Mouse (Mus musculus): Measurements from ENCODE around the gene Cyp2j12. TPM values are rescaled to one million over a fixed set of nuclear protein-coding genes. Genes with fewer than 3 reads are reported as not detected.
"Not testable (repeated sequence)": the region's sequence is repeated elsewhere in the genome, so short reads cannot be mapped to it uniquely, and the experiment has no call there.

The Cyp2j12 gene
- total RNA-seq (2021): 1 to 10 TPM; 4.3 to 4.8 TPM

GRCm38 (mm10) chr4:96140732-96141467, at the start of gene Cyp2j12:
Cyp2j12 (minus strand) TSS chr4:96141152.
- no peak for DNase-seq (ENCODE audit: extremely low spot score in 1 of 2, low spot score in 1 of 2)

- DNase-seq (ENCODE audit: extremely low spot score in 1 of 2, low spot score in 1 of 2): not testable (repeated sequence)
Observed at GRCm38 (mm10) chr4:96189321-96189720, 48.4 kb upstream of the Cyp2j12 start.

- DNase-seq (ENCODE audit: extremely low spot score in 1 of 2, low spot score in 1 of 2): not testable (repeated sequence)
Observed at GRCm38 (mm10) chr4:96188671-96189070, 47.7 kb upstream of the Cyp2j12 start.

- DNase-seq (ENCODE audit: extremely low spot score in 1 of 2, low spot score in 1 of 2): not testable (repeated sequence)
Observed at GRCm38 (mm10) chr4:96188146-96188545, 47.2 kb upstream of the Cyp2j12 start.

DNA sequence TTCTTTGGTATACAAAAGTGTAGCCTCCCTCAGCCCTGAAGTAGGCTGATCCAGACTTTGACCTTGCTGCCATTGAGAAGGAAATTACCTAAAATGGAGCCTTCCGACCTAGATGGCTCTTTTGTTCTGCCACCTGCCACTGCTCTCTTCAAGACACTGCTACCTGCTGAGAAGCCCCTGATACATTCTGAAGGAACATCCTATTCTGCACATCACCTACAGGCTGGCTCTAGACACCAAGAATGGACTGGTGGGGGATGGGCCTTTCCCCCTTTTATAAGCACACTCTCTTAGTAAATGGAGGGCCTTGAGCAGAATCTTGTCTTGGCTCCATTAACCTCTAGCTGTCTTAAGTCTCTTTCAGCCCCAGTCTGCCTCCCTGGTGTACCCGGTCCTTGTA, 43.8 kb upstream of the Cyp2j12 start:
- not testable (repeated sequence) for DNase-seq (ENCODE audit: extremely low spot score in 1 of 2, low spot score in 1 of 2)

GRCm38 (mm10) chr4:96162839-96163238, 21.9 kb upstream of the Cyp2j12 start:
- DNase-seq (ENCODE audit: extremely low spot score in 1 of 2, low spot score in 1 of 2): no peak

DNA sequence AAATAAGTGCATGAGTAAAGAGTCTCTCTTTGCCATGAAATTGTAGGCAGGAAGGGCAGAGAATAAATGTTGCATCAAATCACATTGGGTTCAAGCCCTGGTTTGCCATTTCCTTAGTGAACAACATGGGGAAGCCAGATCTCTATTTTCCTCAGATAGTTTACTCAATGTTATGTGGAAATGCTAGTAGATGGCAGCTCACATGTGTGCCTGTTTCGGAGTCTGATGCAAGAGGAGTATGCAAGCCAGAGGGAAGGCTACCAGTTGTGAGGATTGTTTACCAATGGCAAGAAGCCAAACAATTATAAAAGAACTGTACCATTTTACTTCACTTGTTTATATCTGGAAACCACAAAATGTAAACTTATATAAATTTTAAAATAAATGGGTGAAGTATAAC, 20.6 kb upstream of the Cyp2j12 start:
- no peak for DNase-seq (ENCODE audit: extremely low spot score in 1 of 2, low spot score in 1 of 2)

- DNase-seq (ENCODE audit: extremely low spot score in 1 of 2, low spot score in 1 of 2): no peak
Observed at GRCm38 (mm10) chr4:96139226-96139625, 1.7 kb downstream of the Cyp2j12 start.

- DNase-seq (ENCODE audit: extremely low spot score in 1 of 2, low spot score in 1 of 2): no peak
Observed at GRCm38 (mm10) chr4:96134246-96134645, 6.7 kb downstream of the Cyp2j12 start.

DNA sequence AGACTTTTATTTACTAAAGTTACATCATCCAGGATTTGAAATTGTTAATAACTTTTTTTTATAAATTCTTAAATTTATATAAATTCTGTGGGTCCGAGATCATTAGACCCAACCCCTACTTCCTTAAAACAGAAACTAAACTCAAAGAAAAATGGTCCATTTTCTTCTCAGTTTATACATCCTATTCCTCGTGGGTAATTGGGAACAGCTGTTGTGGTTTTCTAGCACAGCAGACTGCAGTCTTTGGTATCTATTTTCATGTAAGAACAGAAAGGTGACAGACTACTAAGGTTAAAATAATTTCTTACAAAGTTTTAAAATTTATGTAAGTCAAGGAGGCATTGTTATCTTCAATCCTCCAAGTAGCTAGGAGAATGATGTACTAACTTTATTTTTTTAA, 44.1 kb downstream of the Cyp2j12 start:
- no peak for DNase-seq (ENCODE audit: extremely low spot score in 1 of 2, low spot score in 1 of 2)

- DNase-seq (ENCODE audit: extremely low spot score in 1 of 2, low spot score in 1 of 2): no peak
Observed at GRCm38 (mm10) chr4:96091869-96092268, 49.1 kb downstream of the Cyp2j12 start.

DNA sequence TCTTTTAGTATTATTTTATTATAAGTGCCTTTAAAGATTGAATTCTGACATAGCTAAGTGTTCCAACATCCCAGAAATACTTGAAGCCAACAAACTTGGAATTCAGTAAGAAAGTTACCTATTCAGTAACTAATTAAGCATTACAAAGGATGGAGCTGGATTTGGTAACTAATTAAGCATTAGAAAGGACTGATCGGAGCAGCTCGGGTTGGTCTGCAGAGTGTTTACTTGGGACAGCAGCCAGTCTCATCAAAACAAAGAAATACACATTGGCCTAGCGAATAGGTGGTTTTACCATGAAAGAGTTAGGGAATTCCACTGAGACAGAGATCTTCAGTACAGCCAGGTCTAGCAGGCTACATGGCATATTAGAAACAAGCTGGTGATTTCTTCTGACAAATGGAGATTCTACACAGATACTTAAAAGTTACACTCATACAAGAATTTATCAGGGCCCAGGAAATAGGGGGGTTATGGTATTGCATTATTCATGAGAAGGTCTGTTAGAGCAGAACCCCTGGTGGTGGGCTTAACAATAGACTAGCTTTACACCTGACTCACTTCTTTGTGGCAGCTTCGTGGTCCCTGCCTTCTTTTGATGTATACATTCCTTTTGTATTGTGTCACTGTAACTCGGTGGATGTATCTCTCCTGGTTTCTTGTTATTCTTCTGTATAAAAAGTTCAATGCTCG, 51.5 kb downstream of the Cyp2j12 start:
- DNase-seq (ENCODE audit: extremely low spot score in 1 of 2, low spot score in 1 of 2): not testable (repeated sequence)

- no peak for DNase-seq (ENCODE audit: extremely low spot score in 1 of 2, low spot score in 1 of 2)
Observed at GRCm38 (mm10) chr4:96078308-96078707, 62.6 kb downstream of the Cyp2j12 start.

DNA sequence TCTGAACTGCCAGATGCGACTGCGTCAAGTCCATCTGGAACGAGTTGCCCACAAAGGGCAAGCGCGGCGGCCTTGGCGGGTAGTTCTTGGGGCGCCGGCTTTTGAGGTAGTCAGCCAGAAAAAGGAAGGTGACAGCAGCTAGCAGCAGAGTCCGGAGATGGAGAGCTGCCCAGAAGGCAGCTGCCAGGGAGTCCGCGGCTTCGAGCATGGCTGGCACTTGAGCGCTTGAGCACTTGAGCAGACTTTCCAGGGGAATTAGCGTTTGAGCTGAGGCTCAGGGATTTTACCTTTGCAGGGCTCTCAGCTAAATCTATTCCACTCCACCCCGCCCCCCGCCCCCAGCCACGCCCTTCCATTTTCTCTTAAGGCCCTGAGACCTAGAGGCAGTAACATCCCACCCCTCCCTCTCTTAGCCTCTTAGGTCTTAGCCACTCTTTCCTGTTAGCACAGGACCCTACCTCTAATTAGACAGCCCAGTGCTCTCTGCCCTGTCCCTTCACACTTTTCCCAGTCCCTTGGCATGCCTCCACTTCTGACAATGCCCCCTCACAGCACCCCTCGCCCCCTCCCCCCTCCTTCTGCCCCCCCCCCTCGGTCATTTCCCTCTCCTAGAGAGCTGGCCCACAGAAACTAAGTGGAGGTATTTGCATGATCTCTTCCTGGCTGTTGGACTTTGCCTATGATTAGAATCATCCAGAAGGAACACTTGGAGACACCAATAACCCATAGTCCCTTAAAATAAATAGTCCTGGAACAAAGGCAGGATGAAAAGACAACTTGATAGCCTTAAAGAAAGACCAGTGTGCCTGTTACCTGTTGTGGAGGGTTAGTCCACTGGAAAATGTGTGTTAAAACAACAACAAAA, 63.5 kb downstream of the Cyp2j12 start, which contains the start of gene Cyp2j13:
TSS of gene Cyp2j13 (minus strand) at position 286 of the 865 bp plus-strand sequence.
- peak; percentile 10 to 17 for DNase-seq (ENCODE audit: extremely low spot score in 1 of 2, low spot score in 1 of 2)

GRCm38 (mm10) chr4:96062045-96062444, 78.9 kb downstream of the Cyp2j12 start:
- DNase-seq (ENCODE audit: extremely low spot score in 1 of 2, low spot score in 1 of 2): no peak

DNA sequence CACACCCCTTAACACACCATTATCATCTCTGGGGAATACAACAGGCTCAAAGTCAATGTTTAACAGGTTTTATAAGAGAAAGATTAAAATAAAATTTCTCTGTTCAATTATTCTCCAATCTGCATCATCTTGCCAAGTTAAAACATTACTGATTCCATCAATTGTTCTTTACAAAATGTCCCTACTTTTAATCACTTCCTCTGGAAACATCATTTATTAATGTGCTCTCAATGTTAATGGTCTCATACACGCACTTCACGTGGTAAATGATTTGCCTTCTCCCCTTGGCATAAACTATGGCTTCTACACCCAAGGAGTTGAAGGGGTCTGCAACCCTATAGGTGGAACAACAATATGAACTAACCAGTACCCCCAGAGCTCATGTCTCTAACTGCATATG, 80.8 kb downstream of the Cyp2j12 start:
- DNase-seq (ENCODE audit: extremely low spot score in 1 of 2, low spot score in 1 of 2): no peak

Other genes starting within 250 kb of the Cyp2j12 start
- gene Hook1, start 173.9 kb downstream of the Cyp2j12 start, total RNA-seq (2021): 10 to 100 TPM; 50.5 to 61.4 TPM
- gene Cyp2j13, start 63.6 kb downstream of the Cyp2j12 start, total RNA-seq (2021): 1 to 10 TPM; 1.7 to 2.3 TPM
- gene Cyp2j7, start 95.5 kb upstream of the Cyp2j12 start, total RNA-seq (2021): under 1 TPM in 1 of 2 experiments, not detected in 1; 0.17 TPM
- not detected for gene Cyp2j11, start 207.5 kb upstream of the Cyp2j12 start, total RNA-seq (2021)

Data from layer of hippocampus, postnatal 25 days (tissue).